Mouse (Mus musculus): ENCODE measurements around the gene Tm4sf20. TPM values are rescaled to one million over a fixed set of nuclear protein-coding genes. Genes with fewer than 3 reads are reported as not detected.

Tm4sf20 gene
- polyA plus RNA-seq, 1 experiment from 2014 or later = 201 TPM

DNA sequence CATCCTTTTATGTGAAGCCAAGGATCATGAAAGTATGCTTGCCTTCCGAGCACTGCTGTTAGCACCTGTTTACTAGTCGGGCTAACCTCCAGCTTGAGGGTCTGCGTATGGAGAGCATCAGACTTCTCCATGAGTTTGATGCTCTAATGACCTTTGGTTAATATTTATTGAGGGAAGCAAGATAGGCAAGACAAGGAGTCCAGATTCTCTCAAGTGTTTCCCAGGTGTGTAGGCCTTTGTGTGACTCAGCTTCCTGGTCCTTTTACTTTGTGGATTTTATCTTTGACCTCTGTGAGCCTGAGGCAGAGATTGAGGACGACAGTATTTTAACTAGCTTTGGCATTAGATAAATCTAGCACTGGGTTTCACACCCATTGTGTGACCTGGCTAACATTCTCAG, 1.6 kb downstream of the Tm4sf20 start:
- Histone ChIP-seq H3K36me3 (ENCODE audit: control insufficient read depth, insufficient read depth, low read length) (peaks cover 4% of the 10 kb centered on the region; the same call in 1 of the 2 replicates), H3K27ac (ENCODE audit: low read length) (peak overlapping the region; percentile 86), H3K4me1 (ENCODE audit: control insufficient read depth, insufficient read depth, low read length) (0 out of 2 replicates have a peak, but pooled peaks cover 2% of the 10 kb centered on the region), H3K9ac (ENCODE audit: low read depth, low read length) (no peak overlapping the region; the same call in 1 of the 2 replicates), H3K4me3 (ENCODE audit: low read length) (peak overlapping the region; percentile 53), H3K9me3 (ENCODE audit: control insufficient read depth, low read length) (no peaks in the 10 kb centered on the region), H3K27me3 (replicated peaks; ENCODE audit: control insufficient read depth, insufficient read depth, low read length) (no peaks in the 10 kb centered on the region), H3K4me2 (ENCODE audit: low read depth, low read length) (peak overlapping the region; percentile 34)
- WGBS = 45% methylated on average over 4 of the region's 4 CpGs
- ATAC-seq = peak; percentile 81

DNA sequence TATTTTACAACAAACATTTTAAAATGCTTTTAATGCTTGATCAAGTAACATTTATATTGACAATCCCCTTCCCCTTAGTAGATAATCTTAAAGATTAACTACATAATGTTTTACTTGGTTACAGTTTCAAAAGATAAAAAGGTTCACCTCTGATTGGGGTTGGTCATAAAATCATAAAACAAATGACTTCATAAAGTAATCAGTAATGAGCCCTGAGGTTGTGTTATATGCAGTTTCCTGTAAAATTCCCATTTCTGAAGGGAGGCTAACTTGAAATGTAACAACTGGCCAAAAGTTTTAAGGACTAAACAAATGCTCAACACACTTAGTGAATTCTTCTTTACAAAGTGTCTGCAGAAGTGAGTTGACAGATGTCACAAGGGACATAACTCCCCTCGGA, 2.0 kb downstream of the Tm4sf20 start:
- Histone ChIP-seq H3K4me2 (ENCODE audit: low read depth, low read length) (peak overlapping the region; percentile 34), H3K36me3 (ENCODE audit: control insufficient read depth, insufficient read depth, low read length) (peaks cover 4% of the 10 kb centered on the region; the same call in 1 of the 2 replicates), H3K4me3 (ENCODE audit: low read length) (peak overlapping the region; percentile 53), H3K4me1 (ENCODE audit: control insufficient read depth, insufficient read depth, low read length) (0 out of 2 replicates have a peak, but pooled peaks cover 2% of the 10 kb centered on the region), H3K9ac (ENCODE audit: low read depth, low read length) (no peak overlapping the region; the same call in 1 of the 2 replicates), H3K27me3 (replicated peaks; ENCODE audit: control insufficient read depth, insufficient read depth, low read length) (no peaks in the 10 kb centered on the region), H3K9me3 (ENCODE audit: control insufficient read depth, low read length) (no peaks in the 10 kb centered on the region), H3K27ac (ENCODE audit: low read length) (peak overlapping the region; percentile 86)
- 37% methylated on average over 1 of the region's 1 CpGs for WGBS
- peak; percentile 67 for ATAC-seq

DNA sequence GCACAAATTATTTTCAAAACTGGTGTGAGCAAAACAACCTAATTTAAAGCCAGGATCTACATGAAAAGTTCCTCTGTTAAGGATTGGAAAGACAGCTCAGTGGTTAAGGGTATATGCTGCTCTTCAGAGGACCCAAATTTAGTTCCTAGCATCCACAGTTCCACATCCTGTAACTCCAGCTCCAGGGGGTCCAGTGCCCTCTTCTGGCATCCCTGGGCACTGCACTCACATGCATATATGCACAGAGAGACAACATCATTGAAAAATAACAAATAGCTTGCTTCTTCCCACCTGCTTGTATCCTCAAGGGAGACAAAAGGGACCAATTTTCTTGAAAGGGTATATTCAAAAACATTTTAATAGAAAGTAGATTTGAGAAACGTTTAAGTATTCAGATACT, 6.0 kb downstream of the Tm4sf20 start:
- H3K27ac ChIP-seq (ENCODE audit: low read length) = no peak overlapping the region
- WGBS = 83% methylated on average over 1 of the region's 1 CpGs

DNA sequence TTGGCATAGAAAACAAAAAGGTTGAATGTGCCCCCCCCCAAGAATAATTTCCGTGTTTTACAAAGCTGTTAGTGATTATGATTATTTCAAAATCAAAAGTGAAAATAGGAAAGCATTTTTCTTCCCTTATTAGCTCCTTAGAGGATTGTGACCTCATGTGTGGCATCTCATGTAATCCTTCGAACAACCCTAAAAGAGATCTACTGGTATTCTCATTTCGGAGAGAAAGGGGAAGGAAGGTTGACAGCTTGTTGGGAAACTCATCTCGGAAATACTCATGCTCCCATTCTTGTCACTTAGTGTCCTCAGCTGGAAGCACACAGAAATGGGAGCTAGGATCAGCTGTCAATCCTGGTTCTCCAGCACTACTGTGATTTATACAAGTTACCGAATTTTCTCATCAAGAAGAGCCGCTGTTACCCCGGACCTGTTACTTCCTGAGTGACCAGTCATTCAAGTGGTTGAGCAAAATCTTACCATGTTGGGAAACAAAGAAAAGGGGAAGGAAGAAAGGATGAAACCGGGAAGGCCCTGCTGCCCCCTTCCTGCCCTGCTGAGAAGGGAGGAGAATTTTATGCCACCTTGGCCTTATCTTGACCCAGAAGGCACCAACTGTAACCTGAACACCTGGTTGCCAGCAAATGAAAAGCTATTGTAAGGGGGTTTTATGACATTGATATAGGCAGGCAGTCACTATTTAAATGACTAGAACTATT, 6.6 kb downstream of the Tm4sf20 start:
- Histone ChIP-seq H3K4me1 (ENCODE audit: control insufficient read depth, insufficient read depth, low read length) (0 out of 2 replicates have a peak, but pooled peaks cover 2% of the 10 kb centered on the region), H3K27ac (ENCODE audit: low read length) (no peak overlapping the region), H3K27me3 (replicated peaks; ENCODE audit: control insufficient read depth, insufficient read depth, low read length) (no peaks in the 10 kb centered on the region), H3K36me3 (ENCODE audit: control insufficient read depth, insufficient read depth, low read length) (peaks cover 4% of the 10 kb centered on the region), H3K4me3 (ENCODE audit: low read length) (no peak overlapping the region), H3K4me2 (ENCODE audit: low read depth, low read length) (no peak overlapping the region), H3K9me3 (ENCODE audit: control insufficient read depth, low read length) (no peaks in the 10 kb centered on the region), H3K9ac (ENCODE audit: low read depth, low read length) (no peak overlapping the region)
- peak; percentile 34 for ATAC-seq
- 84% methylated on average over 8 of the region's 8 CpGs for WGBS

More for the DNA sequence above, 6.0 kb downstream of the Tm4sf20 start:
- Histone ChIP-seq H3K4me3 (ENCODE audit: low read length) (no peak overlapping the region), H3K9me3 (ENCODE audit: control insufficient read depth, low read length) (no peaks in the 10 kb centered on the region), H3K27me3 (replicated peaks; ENCODE audit: control insufficient read depth, insufficient read depth, low read length) (no peaks in the 10 kb centered on the region), H3K4me2 (ENCODE audit: low read depth, low read length) (no peak overlapping the region), H3K4me1 (ENCODE audit: control insufficient read depth, insufficient read depth, low read length) (0 out of 2 replicates have a peak, but pooled peaks cover 2% of the 10 kb centered on the region), H3K36me3 (ENCODE audit: control insufficient read depth, insufficient read depth, low read length) (peaks cover 4% of the 10 kb centered on the region), H3K9ac (ENCODE audit: low read depth, low read length) (no peak overlapping the region)
- no peak for ATAC-seq

DNA sequence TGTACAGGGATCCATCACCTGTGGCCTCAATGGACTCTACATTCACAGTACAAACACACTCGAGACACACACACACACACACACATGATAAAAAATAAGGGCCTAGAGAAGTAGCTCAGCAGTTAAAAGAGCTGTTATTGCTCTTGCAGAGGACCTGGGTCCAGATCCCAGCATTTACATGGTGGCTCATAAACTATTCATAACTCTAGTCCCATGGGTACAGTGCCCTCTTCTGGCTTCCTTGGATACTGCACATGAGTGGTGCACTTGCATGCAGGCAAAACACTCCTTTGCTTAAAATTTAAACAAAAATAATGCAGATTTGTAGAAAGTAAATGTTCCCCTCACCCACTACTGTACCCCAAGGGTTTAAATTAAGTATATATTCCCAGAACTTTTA, 8.7 kb downstream of the Tm4sf20 start:
- Histone ChIP-seq H3K4me1 (ENCODE audit: control insufficient read depth, insufficient read depth, low read length) (0 out of 2 replicates have a peak, but pooled peaks cover 2% of the 10 kb centered on the region), H3K27me3 (replicated peaks; ENCODE audit: control insufficient read depth, insufficient read depth, low read length) (no peaks in the 10 kb centered on the region), H3K36me3 (ENCODE audit: control insufficient read depth, insufficient read depth, low read length) (peaks cover 8% of the 10 kb centered on the region), H3K27ac (ENCODE audit: low read length) (no peak overlapping the region), H3K9ac (ENCODE audit: low read depth, low read length) (no peak overlapping the region), H3K4me3 (ENCODE audit: low read length) (no peak overlapping the region), H3K4me2 (ENCODE audit: low read depth, low read length) (no peak overlapping the region), H3K9me3 (ENCODE audit: control insufficient read depth, low read length) (no peaks in the 10 kb centered on the region)
- WGBS = 92% methylated on average over 1 of the region's 1 CpGs
- ATAC-seq = no peak

DNA sequence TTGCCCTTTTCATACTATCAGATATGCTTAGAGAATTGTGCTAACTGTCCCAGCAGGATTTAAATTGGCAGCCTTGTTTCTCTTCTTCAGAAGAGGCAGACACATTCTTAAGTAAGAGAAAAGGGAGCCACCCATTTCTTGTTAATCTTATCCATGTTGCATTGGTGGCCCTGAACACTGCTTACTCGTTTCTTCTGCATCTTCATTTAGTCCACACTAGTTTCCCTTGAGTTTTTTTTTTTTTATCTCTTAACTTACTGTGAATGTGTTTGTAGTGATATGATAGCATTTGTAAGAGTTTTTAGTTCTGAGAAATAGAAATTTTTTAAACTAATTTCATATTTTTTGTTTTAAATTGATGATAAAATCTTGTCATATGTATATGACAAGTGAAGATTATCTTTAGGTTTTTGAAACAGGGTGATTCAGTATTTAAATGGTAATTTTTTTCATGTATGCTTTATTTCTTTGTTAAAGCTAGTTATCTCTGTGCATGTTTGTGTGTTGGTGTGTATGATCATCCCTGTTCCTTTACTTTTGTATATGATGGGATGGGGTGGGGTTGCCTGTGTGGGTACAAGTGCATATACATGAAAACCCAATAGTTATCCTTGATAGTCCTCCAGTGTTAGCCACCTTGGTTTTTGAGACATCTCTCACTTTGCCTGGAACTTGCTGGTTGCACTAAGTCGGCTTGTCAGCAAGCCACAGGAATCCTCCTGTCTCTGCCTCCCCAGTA, 20.4 kb downstream of the Tm4sf20 start:
- H3K27ac ChIP-seq (ENCODE audit: low read length) = no peak overlapping the region
- H3K4me3 ChIP-seq (ENCODE audit: low read length) = no peak overlapping the region
- H3K36me3 ChIP-seq (ENCODE audit: control insufficient read depth, insufficient read depth, low read length) = no peaks in the 10 kb centered on the region; the same call in 1 of the 2 replicates
- 97% methylated on average over 2 of the region's 2 CpGs for WGBS
- H3K9ac ChIP-seq (ENCODE audit: low read depth, low read length) = no peak overlapping the region
- no peaks in the 10 kb centered on the region for H3K4me1 ChIP-seq (ENCODE audit: control insufficient read depth, insufficient read depth, low read length)
- H3K4me2 ChIP-seq (ENCODE audit: low read depth, low read length) = no peak overlapping the region
- H3K9me3 ChIP-seq (ENCODE audit: control insufficient read depth, low read length) = no peaks in the 10 kb centered on the region
- no peak for ATAC-seq
- no peaks in the 10 kb centered on the region for H3K27me3 ChIP-seq (replicated peaks; ENCODE audit: control insufficient read depth, insufficient read depth, low read length)

DNA sequence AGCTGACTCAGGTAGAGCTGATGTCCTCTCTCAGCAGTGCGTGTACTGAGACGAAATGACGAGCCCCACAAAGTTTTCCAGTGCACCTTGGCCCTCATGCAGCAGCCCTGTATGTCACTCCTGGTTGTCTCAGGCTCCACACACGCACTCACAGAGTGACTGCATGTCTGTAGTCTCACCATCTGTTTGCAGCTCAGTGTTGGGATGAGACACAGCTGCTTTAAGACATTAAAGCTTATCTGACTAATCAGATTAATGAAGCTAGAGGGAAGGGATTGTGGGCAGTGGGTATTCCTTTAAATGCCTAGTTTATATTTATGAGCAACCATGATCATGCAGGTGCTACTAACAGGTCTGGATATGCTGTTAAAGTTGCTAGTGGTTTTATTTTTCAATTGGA, 21.9 kb downstream of the Tm4sf20 start:
- 87% methylated on average over 4 of the region's 4 CpGs for WGBS
- Histone ChIP-seq H3K36me3 (ENCODE audit: control insufficient read depth, insufficient read depth, low read length) (no peaks in the 10 kb centered on the region; the same call in 1 of the 2 replicates), H3K4me2 (ENCODE audit: low read depth, low read length) (no peak overlapping the region)

DNA sequence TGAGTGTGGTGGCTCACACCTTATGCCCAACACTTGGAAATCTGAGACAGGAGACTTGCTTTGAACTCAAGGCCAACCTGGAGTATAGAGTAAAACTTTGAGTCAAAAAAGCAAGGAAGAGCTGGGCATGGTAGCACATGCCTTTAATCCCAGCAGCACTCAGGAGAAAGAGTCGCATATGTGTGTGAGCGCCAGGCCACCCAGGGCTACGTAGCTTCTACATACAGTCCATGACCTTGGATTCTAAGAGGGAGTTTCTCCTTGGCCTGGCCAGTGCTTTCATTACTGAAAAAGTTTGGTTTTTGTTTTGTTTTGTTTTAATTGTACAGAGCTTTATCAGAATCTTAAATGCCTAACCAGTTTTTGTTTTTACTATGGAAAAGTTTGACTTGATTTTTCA, 24.3 kb downstream of the Tm4sf20 start:
- Histone ChIP-seq H3K4me2 (ENCODE audit: low read depth, low read length) (no peak overlapping the region), H3K4me3 (ENCODE audit: low read length) (no peak overlapping the region), H3K27me3 (replicated peaks; ENCODE audit: control insufficient read depth, insufficient read depth, low read length) (no peaks in the 10 kb centered on the region), H3K9me3 (ENCODE audit: control insufficient read depth, low read length) (no peaks in the 10 kb centered on the region), H3K36me3 (ENCODE audit: control insufficient read depth, insufficient read depth, low read length) (no peaks in the 10 kb centered on the region), H3K27ac (ENCODE audit: low read length) (no peak overlapping the region), H3K9ac (ENCODE audit: low read depth, low read length) (no peak overlapping the region), H3K4me1 (ENCODE audit: control insufficient read depth, insufficient read depth, low read length) (no peaks in the 10 kb centered on the region)
- no peak for ATAC-seq
- WGBS = 87% methylated on average over 3 of the region's 3 CpGs

More for the DNA sequence above, 21.9 kb downstream of the Tm4sf20 start:
- H3K9ac ChIP-seq (ENCODE audit: low read depth, low read length) = no peak overlapping the region
- H3K27me3 ChIP-seq (replicated peaks; ENCODE audit: control insufficient read depth, insufficient read depth, low read length) = no peaks in the 10 kb centered on the region
- ATAC-seq = no peak
- no peaks in the 10 kb centered on the region for H3K4me1 ChIP-seq (ENCODE audit: control insufficient read depth, insufficient read depth, low read length)
- H3K9me3 ChIP-seq (ENCODE audit: control insufficient read depth, low read length) = no peaks in the 10 kb centered on the region
- H3K4me3 ChIP-seq (ENCODE audit: low read length) = no peak overlapping the region
- H3K27ac ChIP-seq (ENCODE audit: low read length) = no peak overlapping the region

DNA sequence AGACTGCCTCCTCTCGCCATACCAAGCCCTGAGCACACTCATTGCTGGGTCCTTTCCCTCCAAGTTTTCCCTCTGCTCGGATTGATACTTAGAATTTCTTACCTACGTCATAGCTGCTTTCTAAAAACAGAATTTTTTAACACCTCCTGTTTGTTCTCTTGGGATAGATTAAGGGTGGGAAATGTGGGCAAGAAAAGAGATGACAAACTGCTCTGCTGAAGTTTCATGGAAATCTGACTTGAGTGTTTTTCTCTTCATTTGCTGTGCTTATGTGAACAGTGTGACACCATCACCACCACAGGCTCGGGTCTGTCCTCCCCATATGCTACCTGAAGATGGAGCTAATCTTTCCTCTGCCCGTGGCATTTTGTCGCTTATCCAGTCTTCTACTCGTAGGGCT, 26.7 kb downstream of the Tm4sf20 start:
- no peak for ATAC-seq
- H3K9ac ChIP-seq (ENCODE audit: low read depth, low read length) = no peak overlapping the region
- no peaks in the 10 kb centered on the region for H3K27me3 ChIP-seq (replicated peaks; ENCODE audit: control insufficient read depth, insufficient read depth, low read length)
- H3K4me2 ChIP-seq (ENCODE audit: low read depth, low read length) = no peak overlapping the region
- no peak overlapping the region for H3K4me3 ChIP-seq (ENCODE audit: low read length)
- WGBS = 82% methylated on average over 7 of the region's 7 CpGs
- H3K9me3 ChIP-seq (ENCODE audit: control insufficient read depth, low read length) = no peaks in the 10 kb centered on the region
- H3K4me1 ChIP-seq (ENCODE audit: control insufficient read depth, insufficient read depth, low read length) = no peaks in the 10 kb centered on the region
- H3K36me3 ChIP-seq (ENCODE audit: control insufficient read depth, insufficient read depth, low read length) = no peaks in the 10 kb centered on the region
- H3K27ac ChIP-seq (ENCODE audit: low read length) = no peak overlapping the region
